Mouse (Mus musculus) hindbrain, embryonic 11.5 days (tissue): Measurements from ENCODE around the gene Grb2. TPM values are rescaled to one million over a fixed set of nuclear protein-coding genes. Genes with fewer than 3 reads are reported as not detected.

Experiments
- ATAC-seq: fragments of 200-750 bp; cut with Nextera tagmentation; 2 replicates; pipeline ENCODE4 v1.8.0; 2017; ENCODE audit warnings: mild to moderate bottlenecking, moderate TSS enrichment, moderate library complexity; ENCODE audit not compliant: low FRiP score
- DNase-seq: peaks from one replicate; pipeline ENCODE4 v3.0.0-alpha.2; 2015; ENCODE audit warnings: low spot score
- H3K27ac ChIP-seq: fragments of 300-500 bp; sonication (generic); 2 replicates; pipeline ENCODE4 v1.5.1; 2014; ENCODE audit warnings: mild to moderate bottlenecking, low read depth, low read length
- H3K27me3 ChIP-seq: fragments of 300-500 bp; sonication (generic); 2 replicates; pipeline ENCODE4 v1.6.1; 2014; ENCODE audit warnings: mild to moderate bottlenecking, low read length, moderate library complexity, mixed read lengths; ENCODE audit not compliant: control insufficient read depth, insufficient read depth
- H3K36me3 ChIP-seq: fragments of 300-500 bp; sonication (generic); 2 replicates; pipeline ENCODE4 v1.6.1; 2014; ENCODE audit warnings: mild to moderate bottlenecking, low read length, moderate library complexity, mixed read lengths; ENCODE audit not compliant: control insufficient read depth, insufficient read depth
- H3K4me1 ChIP-seq: fragments of 300-500 bp; sonication (generic); replicated peaks from 2 replicates; pipeline ENCODE4 v1.6.1; 2014; ENCODE audit warnings: low read length, mixed read lengths; ENCODE audit not compliant: control insufficient read depth, insufficient read depth
- H3K4me2 ChIP-seq: fragments of 300-500 bp; sonication (generic); replicated peaks from 2 replicates; pipeline ENCODE4 v1.6.1; 2014; ENCODE audit warnings: mild to moderate bottlenecking, low read depth, low read length
- H3K4me3 ChIP-seq: fragments of 300-500 bp; sonication (generic); 2 replicates; pipeline ENCODE4 v1.5.1; 2014; ENCODE audit warnings: low read depth, low read length
- H3K9ac ChIP-seq: fragments of 300-500 bp; sonication (generic); 2 replicates; pipeline ENCODE4 v1.6.1; 2014; ENCODE audit warnings: low read depth, low read length
- H3K9me3 ChIP-seq: fragments of 300-500 bp; sonication (generic); 2 replicates; pipeline ENCODE4 v1.6.1; 2016; ENCODE audit warnings: low read length; ENCODE audit not compliant: control insufficient read depth
- WGBS: fragments of 180-500 bp; shearing (Covaris S2); extraction: QIAGEN DNeasy Blood & Tissue Kit; methylation state at CpG from one replicate; pipeline ENCODE4 v1.1.7; 2014; 5-methylcytosine and 5-hydroxymethylcytosine counted together
- polyA plus RNA-seq: library from polyadenylated mRNA; unstranded; fragments of >200 nt; fragmentation: Nextera tagmentation; extraction: Ambion mirVana; gene quantifications from 2 replicates; pipeline ENCODE4 v1.2.1, GENCODE M21; 2014

The Grb2 gene
- polyA plus RNA-seq, result 76.7 and 79.2 TPM in 2 replicates

DNA sequence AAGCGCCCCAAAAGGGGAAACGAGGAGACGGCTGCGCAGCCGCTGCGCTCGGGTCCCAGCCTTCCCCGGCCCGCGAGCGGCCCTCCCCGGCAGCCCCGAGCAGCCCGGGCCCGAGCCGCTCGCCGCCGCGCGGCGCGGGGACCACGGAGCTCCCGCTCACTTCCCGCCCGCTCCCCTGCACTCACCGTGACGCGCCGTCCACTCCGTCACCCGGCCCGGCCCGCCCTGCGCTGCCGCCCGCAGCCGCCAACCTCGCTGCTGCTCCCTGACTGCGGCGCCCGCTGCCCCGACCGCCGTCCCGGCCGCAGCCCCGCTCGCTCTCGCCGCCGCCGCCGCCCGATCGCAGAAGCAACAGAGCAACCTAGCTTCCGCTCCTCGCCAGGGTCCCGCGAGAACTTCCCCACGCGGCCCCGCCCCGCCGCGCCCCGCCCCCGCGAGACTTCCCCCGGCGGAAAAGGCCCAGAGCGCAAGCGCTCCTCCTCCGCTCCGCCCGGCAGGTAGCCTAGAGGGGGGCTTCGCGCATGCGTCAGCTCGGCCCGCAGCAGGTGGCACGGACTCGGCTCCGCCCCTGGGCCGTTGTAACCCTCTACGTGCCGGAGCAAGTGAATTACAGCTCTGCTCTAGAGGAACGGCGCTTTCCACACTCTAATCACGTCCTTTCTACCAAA, at the start of gene Grb2:
Gene Grb2 (minus strand): TSS at position 389 of the 668 bp plus-strand sequence.
- 0% methylated on average over 49 of the region's 91 CpGs for WGBS
- DNase-seq (peak; percentile 99), ATAC-seq (peak; percentile 93)
- no peaks in the 10 kb centered on the region for H3K27me3 ChIP-seq
- peak within 1 kb of the TSS; percentile 95 for H3K27ac ChIP-seq
- H3K9ac ChIP-seq, result peak within 1 kb of the TSS; percentile 98
- no peaks in the 10 kb centered on the region for H3K36me3 ChIP-seq
- H3K9me3 ChIP-seq, result no peaks in the 10 kb centered on the region
- peak within 1 kb of the TSS; percentile 98 for H3K4me3 ChIP-seq
- peaks cover 10% of the 10 kb centered on the region for H3K4me1 ChIP-seq
- H3K4me2 ChIP-seq, result peak within 1 kb of the TSS; percentile 85

DNA sequence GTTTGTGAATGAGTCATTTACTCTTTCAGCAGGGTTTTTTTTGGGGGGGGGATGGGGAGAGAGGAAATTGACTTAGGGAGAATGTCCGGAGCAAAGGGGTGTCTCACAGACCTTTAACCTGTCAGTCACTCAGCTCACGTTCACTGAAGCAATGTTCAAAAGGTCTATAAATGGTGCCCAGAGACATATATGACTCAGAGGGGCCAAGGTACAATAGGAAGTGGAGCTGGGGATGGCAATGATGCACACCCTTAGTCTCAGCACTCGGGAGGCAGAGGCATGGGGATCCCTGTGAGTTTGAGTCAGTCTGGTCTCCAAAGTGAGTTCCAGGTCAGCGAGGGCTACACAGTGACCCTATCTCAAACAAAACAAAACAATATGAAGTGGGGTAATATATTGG, 45.1 kb upstream of the Grb2 start:
- Histone ChIP-seq H3K4me2 (no peak overlapping the region), H3K36me3 (no peaks in the 10 kb centered on the region), H3K9ac (no peak overlapping the region), H3K4me3 (no peak overlapping the region), H3K9me3 (no peaks in the 10 kb centered on the region), H3K27ac (no peak overlapping the region), H3K4me1 (no peaks in the 10 kb centered on the region), H3K27me3 (no peaks in the 10 kb centered on the region)
- no peak for ATAC-seq
- 71% methylated on average over 4 of the region's 4 CpGs for WGBS
- DNase-seq, result no peak

DNA sequence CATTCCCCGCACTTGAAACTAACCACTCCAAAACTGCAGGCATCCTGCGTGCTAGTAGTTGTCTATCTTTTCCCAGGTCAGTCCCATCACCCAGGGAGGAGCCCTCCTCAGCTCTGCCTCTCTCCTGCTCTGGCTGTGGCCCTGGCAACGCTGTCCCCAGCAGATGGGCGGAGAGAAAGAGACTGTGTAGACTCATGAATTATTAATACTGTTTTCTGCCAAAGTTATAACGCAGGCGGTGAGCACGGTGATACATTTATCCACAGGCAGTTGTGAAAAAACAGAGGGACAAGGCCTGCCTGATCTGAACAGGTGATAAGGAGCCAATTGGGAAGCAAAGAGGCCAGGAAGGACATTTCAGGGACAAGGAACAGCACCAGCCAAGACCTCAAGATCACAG, 44.3 kb upstream of the Grb2 start:
- no peak overlapping the region for H3K4me3 ChIP-seq
- ATAC-seq, result peak; percentile 71
- no peak overlapping the region for H3K9ac ChIP-seq
- no peaks in the 10 kb centered on the region for H3K4me1 ChIP-seq
- H3K27me3 ChIP-seq, result no peaks in the 10 kb centered on the region
- no peak overlapping the region for H3K4me2 ChIP-seq
- H3K9me3 ChIP-seq, result no peaks in the 10 kb centered on the region
- no peaks in the 10 kb centered on the region for H3K36me3 ChIP-seq
- 37% methylated on average over 7 of the region's 7 CpGs for WGBS
- peak; percentile 61 for DNase-seq
- H3K27ac ChIP-seq, result no peak overlapping the region

DNA sequence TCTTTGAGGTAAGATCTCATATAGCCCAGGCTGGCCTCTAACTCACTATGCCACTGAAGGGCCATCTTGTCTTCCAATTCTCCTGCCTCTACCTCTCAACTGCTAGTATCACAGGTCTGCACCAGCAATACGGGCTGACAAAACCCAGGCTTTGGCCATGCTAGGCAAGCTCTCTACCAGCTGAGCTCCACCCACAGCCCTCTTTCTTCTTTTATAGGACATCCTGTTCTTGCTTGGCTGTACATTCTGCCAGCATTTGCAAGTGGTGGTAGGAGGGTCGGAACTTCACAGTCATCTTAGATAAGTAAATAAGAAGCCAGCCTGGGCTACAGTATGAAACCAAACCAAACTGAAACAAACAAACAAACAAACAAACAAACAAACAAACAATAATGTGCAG, 43.3 kb upstream of the Grb2 start:
- H3K36me3 ChIP-seq, result no peaks in the 10 kb centered on the region
- 0 out of 2 replicates have a peak, but pooled peaks cover 1% of the 10 kb centered on the region for H3K4me1 ChIP-seq
- no peak overlapping the region for H3K27ac ChIP-seq
- DNase-seq, result no peak
- no peaks in the 10 kb centered on the region for H3K27me3 ChIP-seq
- no peak overlapping the region for H3K4me2 ChIP-seq
- H3K4me3 ChIP-seq, result no peak overlapping the region
- WGBS, result 68% methylated on average over 2 of the region's 2 CpGs
- no peak overlapping the region for H3K9ac ChIP-seq
- ATAC-seq, result no peak
- no peaks in the 10 kb centered on the region for H3K9me3 ChIP-seq

DNA sequence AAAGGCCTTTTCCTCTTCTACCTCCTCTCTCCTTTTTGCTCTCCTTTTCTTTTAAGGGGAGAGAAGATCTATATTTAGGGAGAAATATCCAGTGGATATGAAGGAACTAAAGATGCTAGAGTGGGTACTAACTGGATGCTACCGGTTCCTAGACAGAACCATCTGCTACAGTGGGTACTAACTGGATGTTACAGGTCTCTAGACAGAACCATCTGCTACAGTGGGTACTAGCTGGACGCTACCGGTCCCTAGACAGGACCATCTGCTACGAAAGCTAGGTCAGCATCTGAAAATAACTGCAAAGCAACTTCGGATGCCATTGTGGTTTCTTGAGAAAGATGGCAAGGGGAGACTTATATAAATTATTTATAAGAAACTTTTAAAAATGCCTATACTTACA, 41.4 kb upstream of the Grb2 start:
- Histone ChIP-seq H3K9ac (no peak overlapping the region), H3K4me3 (no peak overlapping the region), H3K36me3 (no peaks in the 10 kb centered on the region), H3K9me3 (no peaks in the 10 kb centered on the region), H3K27me3 (no peaks in the 10 kb centered on the region), H3K27ac (no peak overlapping the region), H3K4me1 (0 out of 2 replicates have a peak, but pooled peaks cover 2% of the 10 kb centered on the region), H3K4me2 (no peak overlapping the region)
- DNase-seq, result no peak
- no peak for ATAC-seq
- 83% methylated on average over 5 of the region's 5 CpGs for WGBS

DNA sequence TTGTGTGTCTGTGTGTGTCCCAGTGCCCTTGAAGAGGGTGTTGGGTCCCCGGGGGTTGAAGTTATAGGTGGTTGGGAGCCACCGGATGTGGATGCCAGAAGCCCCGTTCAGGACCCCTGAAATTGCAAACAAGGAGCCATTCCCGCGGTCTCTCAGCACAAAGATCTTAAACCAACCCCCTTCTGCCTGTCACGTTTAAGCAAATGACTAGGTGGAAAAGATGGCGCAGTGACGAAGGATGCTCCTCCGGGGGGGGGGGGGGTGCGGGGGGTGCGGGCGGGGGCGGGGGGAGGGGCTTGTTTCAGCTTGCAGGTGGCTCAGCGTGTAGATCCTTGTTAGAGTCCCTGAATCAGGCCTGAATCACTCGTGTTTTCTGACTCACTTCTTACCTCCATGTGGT, 39.0 kb upstream of the Grb2 start:
- 0 out of 2 replicates have a peak, but pooled peaks cover 2% of the 10 kb centered on the region for H3K4me1 ChIP-seq
- no peaks in the 10 kb centered on the region for H3K9me3 ChIP-seq
- no peak overlapping the region for H3K4me3 ChIP-seq
- no peak overlapping the region for H3K4me2 ChIP-seq
- DNase-seq, result peak; percentile 29
- no peaks in the 10 kb centered on the region for H3K27me3 ChIP-seq
- no peak for ATAC-seq
- no peak overlapping the region for H3K27ac ChIP-seq
- no peaks in the 10 kb centered on the region for H3K36me3 ChIP-seq
- 21% methylated on average over 9 of the region's 15 CpGs for WGBS
- H3K9ac ChIP-seq, result no peak overlapping the region

DNA sequence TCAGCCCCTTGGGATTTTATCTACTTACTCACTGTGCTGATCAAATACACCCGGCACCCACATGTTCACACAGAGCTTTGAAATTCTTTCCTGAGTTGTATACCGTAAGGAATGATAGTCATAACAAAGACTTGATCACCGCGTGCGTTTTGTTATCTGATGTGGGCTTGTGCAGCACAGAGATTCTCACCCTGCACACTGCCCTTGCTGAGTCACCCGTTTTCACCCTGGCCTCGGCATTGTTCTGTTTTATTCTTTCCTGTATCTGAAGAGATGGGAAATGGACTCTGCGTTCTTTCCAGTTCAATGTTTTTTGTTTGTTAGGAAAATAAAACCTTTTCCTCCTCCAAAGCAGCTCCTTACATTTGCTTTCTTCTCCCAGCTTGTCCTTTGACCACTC, 38.4 kb upstream of the Grb2 start:
- WGBS, result 64% methylated on average over 8 of the region's 8 CpGs
- no peak overlapping the region for H3K4me3 ChIP-seq
- H3K9me3 ChIP-seq, result no peaks in the 10 kb centered on the region
- ATAC-seq (no peak), DNase-seq (no peak)
- H3K9ac ChIP-seq, result no peak overlapping the region
- H3K27me3 ChIP-seq, result no peaks in the 10 kb centered on the region
- no peak overlapping the region for H3K27ac ChIP-seq
- H3K4me1 ChIP-seq, result 0 out of 2 replicates have a peak, but pooled peaks cover 2% of the 10 kb centered on the region
- no peaks in the 10 kb centered on the region for H3K36me3 ChIP-seq
- H3K4me2 ChIP-seq, result no peak overlapping the region

DNA sequence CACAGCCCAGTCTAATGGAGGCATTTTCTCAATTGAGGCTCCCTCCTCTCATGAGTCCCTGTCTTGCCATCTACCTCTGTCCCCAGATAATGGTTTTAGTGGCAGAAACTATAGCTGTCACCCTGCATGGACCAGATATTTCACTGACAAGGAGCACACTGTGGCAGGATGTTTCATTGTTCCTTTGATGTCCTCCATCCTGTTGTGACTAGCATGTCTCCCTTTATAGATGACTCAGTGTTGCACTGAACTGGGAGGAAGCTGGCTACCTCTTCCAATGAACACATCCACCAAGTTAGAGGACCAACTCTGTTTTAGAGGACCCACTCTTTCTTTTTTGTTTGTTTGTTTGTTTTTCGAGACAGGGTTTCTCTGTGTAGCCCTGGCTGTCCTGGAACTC, 37.7 kb upstream of the Grb2 start:
- WGBS, result 90% methylated on average over 1 of the region's 1 CpGs

DNA sequence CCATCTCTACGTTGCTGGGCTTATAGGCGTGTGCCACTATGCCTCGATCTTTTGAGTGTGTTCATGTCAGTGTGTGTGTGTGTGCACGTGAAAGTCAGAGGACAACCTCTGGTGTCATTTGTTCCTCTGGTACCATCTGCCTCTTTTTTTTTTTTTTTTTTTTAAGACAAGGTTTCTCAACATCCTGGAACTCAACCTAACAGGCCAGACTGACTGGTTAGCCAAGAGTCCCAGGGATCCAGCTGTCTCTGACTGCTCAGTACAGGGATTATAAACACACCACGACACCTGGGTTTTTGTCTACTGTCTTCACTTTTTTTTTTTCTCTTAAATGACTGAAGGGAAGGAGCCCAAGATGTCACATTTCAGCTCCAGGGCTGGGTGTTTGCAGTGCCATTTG, 36.0 kb upstream of the Grb2 start:
- ATAC-seq (no peak), DNase-seq (no peak)
- H3K4me1 ChIP-seq, result 0 out of 2 replicates have a peak, but pooled peaks cover 2% of the 10 kb centered on the region
- no peak overlapping the region for H3K27ac ChIP-seq
- 90% methylated on average over 5 of the region's 5 CpGs for WGBS
- no peak overlapping the region for H3K4me3 ChIP-seq
- H3K4me2 ChIP-seq, result no peak overlapping the region
- no peaks in the 10 kb centered on the region for H3K36me3 ChIP-seq
- H3K9me3 ChIP-seq, result no peaks in the 10 kb centered on the region
- no peaks in the 10 kb centered on the region for H3K27me3 ChIP-seq
- no peak overlapping the region for H3K9ac ChIP-seq

More for the DNA sequence above, 37.7 kb upstream of the Grb2 start:
- Histone ChIP-seq H3K4me2 (no peak overlapping the region), H3K27me3 (no peaks in the 10 kb centered on the region), H3K9me3 (no peaks in the 10 kb centered on the region), H3K4me3 (no peak overlapping the region), H3K36me3 (no peaks in the 10 kb centered on the region), H3K9ac (no peak overlapping the region), H3K27ac (no peak overlapping the region), H3K4me1 (0 out of 2 replicates have a peak, but pooled peaks cover 2% of the 10 kb centered on the region)
- no peak for ATAC-seq
- DNase-seq, result no peak
